Mouse (Mus musculus) hindbrain, embryonic 15.5 days (tissue): ENCODE results near the gene Tcl1b5. TPM values are rescaled to one million over a fixed set of nuclear protein-coding genes. Genes with fewer than 3 reads are reported as not detected.
"Not testable (repeated sequence)": the region's sequence is repeated elsewhere in the genome, so short reads cannot be mapped to it uniquely, and the experiment has no call there.

ENCODE experiments used
- ATAC-seq: fragments of 200-750 bp; cut with Nextera tagmentation; 2 replicates; pipeline ENCODE4 v1.8.0; 2017; ENCODE audit warnings: low read depth, moderate number of reproducible peaks, moderate TSS enrichment; ENCODE audit not compliant: low FRiP score
- H3K27ac ChIP-seq: fragments of 300-500 bp; sonication (generic); replicated peaks from 2 replicates; pipeline ENCODE4 v1.5.1; 2015; ENCODE audit warnings: mild to moderate bottlenecking, inconsistent platforms
- H3K27me3 ChIP-seq: fragments of 300-500 bp; sonication (generic); 2 replicates; pipeline ENCODE4 v1.6.1; 2015; ENCODE audit warnings: control low read depth, inconsistent platforms
- H3K36me3 ChIP-seq: fragments of 300-500 bp; sonication (generic); 2 replicates; pipeline ENCODE4 v1.6.1; 2015; ENCODE audit warnings: control low read depth, inconsistent platforms
- H3K4me1 ChIP-seq: fragments of 300-500 bp; sonication (generic); replicated peaks from 2 replicates; pipeline ENCODE4 v1.6.1; 2015; ENCODE audit warnings: control low read depth, inconsistent platforms
- H3K4me2 ChIP-seq: fragments of 300-500 bp; sonication (generic); 2 replicates; pipeline ENCODE4 v1.6.1; 2015; ENCODE audit warnings: moderate library complexity, mild to moderate bottlenecking, inconsistent platforms
- H3K4me3 ChIP-seq: fragments of 300-500 bp; sonication (generic); 2 replicates; pipeline ENCODE4 v1.5.1; 2015; ENCODE audit warnings: mild to moderate bottlenecking, inconsistent platforms
- H3K9ac ChIP-seq: fragments of 300-500 bp; sonication (generic); 2 replicates; pipeline ENCODE4 v1.6.1; 2015; ENCODE audit warnings: inconsistent platforms
- H3K9me3 ChIP-seq: fragments of 300-500 bp; sonication (generic); 2 replicates; pipeline ENCODE4 v1.6.1; 2016; ENCODE audit warnings: control low read depth, inconsistent platforms
- WGBS: fragments of 180-500 bp; shearing (Covaris S2); methylation state at CpG from one replicate; pipeline ENCODE4 v1.1.7; 2015; 5-methylcytosine and 5-hydroxymethylcytosine counted together
- polyA plus RNA-seq: library from polyadenylated mRNA; unstranded; fragments of >200 nt; fragmentation: Nextera tagmentation; extraction: Ambion mirVana; gene quantifications from 2 replicates; pipeline ENCODE4 v1.2.1, GENCODE M21; 2015

The Tcl1b5 gene
- polyA plus RNA-seq, 1 experiment from 2014 or later, result not detected

DNA sequence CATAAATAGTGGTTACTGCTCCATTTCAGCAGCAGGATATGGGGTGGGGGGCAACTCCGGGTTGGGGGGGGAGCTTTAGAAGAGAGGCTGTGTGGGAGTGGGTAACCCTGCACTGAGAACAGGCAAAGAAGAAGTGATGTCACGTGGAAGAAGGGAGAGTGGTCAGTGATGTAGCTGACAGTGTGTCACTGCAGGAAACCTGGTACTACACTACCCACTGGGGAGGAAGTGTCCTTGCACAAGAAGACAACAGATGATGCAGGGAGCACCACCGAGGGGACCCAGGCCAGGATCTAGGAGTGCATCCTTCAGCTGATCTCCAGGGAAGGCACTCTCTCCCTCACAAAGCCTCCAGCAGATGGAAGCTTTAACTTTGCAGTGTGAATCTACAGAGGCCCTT lies 9.4 kb upstream of the Tcl1b5 start:
- no peak for ATAC-seq
- H3K9ac ChIP-seq, result no peak overlapping the region
- H3K4me2 ChIP-seq, result no peak overlapping the region
- H3K4me1 ChIP-seq, result no peaks in the 10 kb centered on the region
- H3K36me3 ChIP-seq, result no peaks in the 10 kb centered on the region
- H3K9me3 ChIP-seq, result no peaks in the 10 kb centered on the region
- no peak overlapping the region for H3K27ac ChIP-seq
- H3K27me3 ChIP-seq, result no peaks in the 10 kb centered on the region
- 81% methylated on average over 3 of the region's 3 CpGs for WGBS
- H3K4me3 ChIP-seq, result no peak overlapping the region

DNA sequence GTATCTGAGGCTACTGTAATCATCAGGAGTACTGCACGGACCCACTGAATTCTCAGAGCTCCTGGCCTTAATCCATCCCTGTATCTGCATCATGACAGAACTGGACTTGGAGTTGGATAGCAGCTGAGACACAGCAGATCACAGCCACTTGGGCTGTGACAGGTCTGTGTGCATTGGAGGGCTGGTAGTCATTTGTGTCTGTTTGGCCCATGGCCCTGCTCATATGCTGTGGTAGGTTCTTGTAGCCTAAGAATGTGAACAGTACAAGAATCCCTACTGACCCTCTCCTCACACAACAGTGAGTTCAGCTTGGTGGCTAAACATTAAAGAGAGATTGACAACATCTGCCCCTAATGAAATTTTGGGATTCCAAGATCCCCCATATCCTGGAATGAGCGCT lies 2.8 kb upstream of the Tcl1b5 start:
- Histone ChIP-seq H3K4me2 (no peak overlapping the region), H3K36me3 (no peaks in the 10 kb centered on the region), H3K9me3 (no peaks in the 10 kb centered on the region), H3K4me1 (no peaks in the 10 kb centered on the region), H3K9ac (no peak overlapping the region), H3K27me3 (no peaks in the 10 kb centered on the region), H3K4me3 (no peak overlapping the region), H3K27ac (no peak overlapping the region)
- ATAC-seq, result no peak
- 89% methylated on average over 2 of the region's 2 CpGs for WGBS

- not testable (repeated sequence) for H3K36me3 ChIP-seq, H3K9me3 ChIP-seq, H3K4me1 ChIP-seq, ATAC-seq, H3K4me3 ChIP-seq, H3K4me2 ChIP-seq, H3K27ac ChIP-seq, H3K27me3 ChIP-seq, H3K9ac ChIP-seq
- WGBS, result 25% methylated on average over 2 of the region's 2 CpGs
Observed at GRCm38 (mm10) chr12:105174318-105174717, 1.8 kb upstream of the Tcl1b5 start.

- ATAC-seq, H3K27ac ChIP-seq, H3K36me3 ChIP-seq, H3K9me3 ChIP-seq, H3K4me1 ChIP-seq, H3K27me3 ChIP-seq, H3K4me3 ChIP-seq, H3K4me2 ChIP-seq, H3K9ac ChIP-seq: not testable (repeated sequence)
- WGBS, result 71% methylated on average over 4 of the region's 4 CpGs
Observed at GRCm38 (mm10) chr12:105181040-105181644, 5.0 kb downstream of the Tcl1b5 start.

- not testable (repeated sequence) for H3K9me3 ChIP-seq, H3K4me3 ChIP-seq, H3K27me3 ChIP-seq, H3K27ac ChIP-seq, H3K4me2 ChIP-seq, ATAC-seq, H3K36me3 ChIP-seq, H3K4me1 ChIP-seq, H3K9ac ChIP-seq
- whole genome bisulfite sequencing, result 57% methylated on average over 2 of the region's 2 CpGs
Observed at GRCm38 (mm10) chr12:105188980-105189379, 12.8 kb downstream of the Tcl1b5 start.

DNA sequence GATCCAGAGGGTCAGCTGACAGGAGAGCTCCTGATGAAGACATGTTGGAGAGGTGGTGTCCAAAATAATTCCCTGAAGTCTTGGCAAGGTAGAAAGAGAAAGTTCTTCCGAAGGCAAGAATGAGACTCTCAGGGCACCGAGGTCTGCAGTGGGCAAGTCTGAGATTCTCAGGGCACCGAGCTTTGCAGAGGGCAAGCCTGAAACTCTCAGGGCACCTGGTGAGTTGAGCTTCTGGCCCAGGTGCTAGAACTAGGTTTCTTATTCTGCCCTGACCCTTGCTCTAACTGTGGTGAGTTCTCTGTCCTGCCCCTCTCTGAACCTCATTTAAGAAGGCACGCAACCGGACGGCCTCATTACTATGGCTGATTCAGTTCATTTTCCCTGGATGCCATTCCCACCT lies 14.6 kb downstream of the Tcl1b5 start, which contains the start of gene Tcl1b3:
Gene Tcl1b3, plus strand, starts transcription at position 301 of the 400 bp plus-strand sequence.
- H3K4me3 ChIP-seq, H3K9me3 ChIP-seq, ATAC-seq, H3K27me3 ChIP-seq, H3K4me2 ChIP-seq, H3K9ac ChIP-seq, H3K36me3 ChIP-seq, H3K27ac ChIP-seq, H3K4me1 ChIP-seq: not testable (repeated sequence)
- WGBS, result 96% methylated on average over 6 of the region's 6 CpGs

DNA sequence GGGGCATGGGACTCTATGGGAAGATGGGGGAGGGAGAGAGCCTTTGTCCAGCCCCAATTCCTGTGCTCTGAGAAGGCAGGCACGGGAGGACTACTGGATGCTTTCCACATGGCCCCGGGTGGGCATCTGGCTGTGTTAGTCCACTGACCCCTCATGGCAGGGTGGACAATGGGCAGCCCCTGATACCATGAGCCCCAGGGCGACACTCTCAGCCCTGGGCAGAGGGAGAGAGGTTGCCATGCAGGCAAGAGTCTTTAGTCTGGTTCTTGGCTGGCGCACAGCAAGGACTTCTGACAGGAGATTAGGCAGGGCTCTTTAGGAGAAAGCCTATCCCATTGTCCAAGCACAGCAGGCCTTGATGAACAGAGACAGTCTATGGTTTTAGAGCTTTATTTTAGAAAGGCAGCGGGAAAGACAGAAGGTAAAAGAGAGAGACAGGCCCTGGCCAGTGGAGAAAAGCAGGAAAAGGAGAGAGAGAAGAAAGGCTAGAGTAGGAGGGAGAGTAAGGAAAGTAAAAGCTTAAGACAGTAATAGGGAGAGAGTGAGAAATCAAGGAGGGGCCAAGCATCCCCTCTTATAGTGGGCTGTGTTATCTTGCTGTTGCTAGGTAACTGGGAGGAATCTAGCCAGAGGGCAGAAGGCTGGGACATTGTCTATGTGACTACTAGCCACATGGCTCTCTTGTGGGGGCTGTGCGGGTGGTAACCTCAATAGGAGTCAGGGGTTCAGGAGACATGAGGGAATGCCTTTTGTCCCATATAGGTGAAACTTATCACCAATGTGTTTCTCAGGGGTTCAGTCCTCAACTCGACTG lies 23.7 kb downstream of the Tcl1b5 start:
- ATAC-seq, H3K9me3 ChIP-seq, H3K4me3 ChIP-seq, H3K9ac ChIP-seq, H3K36me3 ChIP-seq, H3K4me1 ChIP-seq, H3K27me3 ChIP-seq, H3K4me2 ChIP-seq, H3K27ac ChIP-seq: not testable (repeated sequence)
- WGBS, result 14% methylated on average over 7 of the region's 7 CpGs

GRCm38 (mm10) chr12:105201657-105202056 lies 25.5 kb downstream of the Tcl1b5 start, which contains the start of gene Tcl1b4:
Tcl1b4 (plus strand) TSS chr12:105201957.
- not testable (repeated sequence) for H3K27ac ChIP-seq, H3K36me3 ChIP-seq, H3K27me3 ChIP-seq, H3K4me2 ChIP-seq, H3K9me3 ChIP-seq, H3K4me3 ChIP-seq, H3K9ac ChIP-seq, H3K4me1 ChIP-seq, ATAC-seq
- 92% methylated on average over 1 of the region's 1 CpGs for WGBS

DNA sequence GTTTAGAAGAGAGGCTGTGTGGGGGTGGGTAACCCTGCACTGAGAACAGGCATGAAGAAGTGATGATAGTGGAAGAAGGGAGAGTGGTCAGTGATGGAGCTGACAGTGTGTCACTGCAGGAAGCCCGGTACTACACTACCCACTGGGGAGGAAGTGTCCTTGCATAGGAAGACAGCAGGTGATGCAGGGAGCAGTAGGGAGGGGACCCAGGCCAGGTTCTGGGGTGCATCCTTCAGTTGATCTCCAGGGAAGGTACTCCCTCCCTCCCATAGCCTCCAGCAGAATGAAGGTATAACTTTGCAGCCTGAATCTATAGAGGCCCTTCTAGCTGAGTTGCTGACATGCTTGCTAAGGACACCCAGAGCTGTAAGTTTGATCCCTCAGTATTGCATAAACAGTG lies 30.9 kb downstream of the Tcl1b5 start:
- Histone ChIP-seq H3K27ac (no peak overlapping the region), H3K9me3 (no peaks in the 10 kb centered on the region), H3K4me3 (no peak overlapping the region), H3K27me3 (no peaks in the 10 kb centered on the region), H3K4me2 (no peak overlapping the region), H3K9ac (no peak overlapping the region), H3K36me3 (no peaks in the 10 kb centered on the region), H3K4me1 (no peaks in the 10 kb centered on the region)
- ATAC-seq, result no peak
- 74% methylated on average over 1 of the region's 1 CpGs for WGBS

DNA sequence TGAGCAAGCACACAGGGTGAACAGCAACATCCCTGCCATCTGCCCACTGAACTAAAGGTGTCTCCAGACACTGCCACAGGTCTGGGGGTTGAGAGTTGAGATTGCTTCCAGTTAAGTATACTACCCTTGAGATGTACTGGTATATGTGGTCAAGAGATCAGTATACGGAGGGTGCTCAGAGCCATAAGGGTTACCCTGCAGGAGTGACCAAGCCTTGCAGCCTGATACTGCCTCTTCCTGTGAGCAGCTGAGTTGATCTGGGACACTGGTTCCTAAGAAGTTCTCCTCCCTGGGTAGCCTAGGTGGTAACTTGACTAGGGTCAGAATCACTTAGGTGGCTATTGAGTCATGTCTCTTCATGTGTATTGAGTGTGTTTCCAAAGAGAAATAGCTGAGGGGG lies 32.3 kb downstream of the Tcl1b5 start:
- Histone ChIP-seq H3K36me3 (no peaks in the 10 kb centered on the region), H3K4me1 (no peaks in the 10 kb centered on the region), H3K4me2 (no peak overlapping the region), H3K4me3 (no peak overlapping the region), H3K27ac (no peak overlapping the region), H3K9ac (no peak overlapping the region), H3K27me3 (no peaks in the 10 kb centered on the region), H3K9me3 (no peaks in the 10 kb centered on the region)
- 91% methylated on average over 1 of the region's 1 CpGs for WGBS
- ATAC-seq, result no peak

GRCm38 (mm10) chr12:105209231-105209630 lies 33.1 kb downstream of the Tcl1b5 start:
- ATAC-seq, result no peak
- Histone ChIP-seq H3K4me3 (no peak overlapping the region), H3K9ac (no peak overlapping the region), H3K27me3 (no peaks in the 10 kb centered on the region), H3K36me3 (no peaks in the 10 kb centered on the region), H3K4me2 (no peak overlapping the region), H3K4me1 (no peaks in the 10 kb centered on the region), H3K9me3 (no peaks in the 10 kb centered on the region), H3K27ac (no peak overlapping the region)
- 95% methylated on average over 7 of the region's 7 CpGs for WGBS

DNA sequence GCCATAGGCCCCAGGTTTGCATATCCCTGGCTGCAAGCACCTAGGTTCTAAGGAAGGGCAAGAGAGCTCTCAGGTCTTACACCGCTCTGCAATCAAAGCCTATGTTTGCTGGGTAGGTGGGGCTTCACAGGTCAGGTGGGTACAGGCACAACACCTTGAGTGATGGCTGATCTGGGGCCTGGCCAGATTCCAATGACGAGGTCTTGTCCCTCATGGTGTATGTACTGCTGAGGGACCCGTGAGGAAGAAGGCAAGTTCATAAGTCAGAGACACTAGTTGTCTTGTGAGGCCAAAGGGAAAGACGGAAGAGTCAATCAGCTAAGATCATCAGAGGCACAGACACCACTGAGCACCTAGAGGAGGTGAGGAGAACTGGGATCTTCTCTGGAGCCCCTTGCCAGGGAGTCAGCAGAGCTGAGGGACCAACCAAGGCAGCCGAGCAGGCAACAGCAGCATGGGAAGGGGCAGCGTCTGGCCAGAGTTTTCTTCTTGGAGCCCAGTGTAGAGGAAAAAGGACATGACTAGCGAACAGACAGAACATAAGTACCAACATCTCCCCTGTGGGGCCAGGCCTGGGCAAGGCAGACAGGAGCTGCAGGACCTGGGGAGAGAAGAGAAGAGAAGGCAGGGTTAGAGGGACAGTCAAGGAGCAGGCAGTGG lies 41.1 kb downstream of the Tcl1b5 start:
- Histone ChIP-seq H3K4me1 (no peaks in the 10 kb centered on the region), H3K4me2 (no peak overlapping the region), H3K36me3 (no peaks in the 10 kb centered on the region), H3K4me3 (no peak overlapping the region), H3K27ac (no peak overlapping the region), H3K9me3 (no peaks in the 10 kb centered on the region), H3K9ac (no peak overlapping the region), H3K27me3 (no peaks in the 10 kb centered on the region)
- WGBS, result 90% methylated on average over 7 of the region's 7 CpGs
- ATAC-seq, result no peak
